Mouse (Mus musculus): Measurements from ENCODE around the gene Ube2cbp. TPM values are rescaled to one million over a fixed set of nuclear protein-coding genes. Genes with fewer than 3 reads are reported as not detected.

Ube2cbp gene
- total and polyA plus RNA-seq, 2 experiments from 2014 or later = 5.8 to 7.1 TPM

DNA sequence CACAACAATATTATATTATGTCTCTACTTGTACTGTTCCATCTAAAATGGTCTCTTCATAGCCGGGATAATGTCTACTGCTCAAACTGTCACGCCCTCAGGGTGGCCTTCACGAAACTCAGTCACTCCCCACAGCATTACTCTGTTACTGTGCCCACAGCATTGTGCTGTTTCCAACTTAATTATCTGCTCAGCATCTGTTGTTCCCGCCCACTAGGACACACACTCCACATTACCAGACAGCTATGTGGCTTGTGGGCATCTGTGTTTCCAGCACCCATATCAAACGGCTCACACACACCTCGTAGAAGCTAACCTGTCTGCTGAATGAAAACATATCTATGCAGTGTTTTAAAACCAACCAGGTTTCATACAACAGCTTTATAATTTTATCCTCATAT is 13.7 kb downstream of the Ube2cbp start:
- Histone ChIP-seq H3K9ac (no peak overlapping the region), H3K4me3 (ENCODE audit: low read depth, low read length) (no peak overlapping the region), H3K27ac (ENCODE audit: low read depth, low read length) (no peak overlapping the region), H3K9me3 (ENCODE audit: low read length) (no peaks in the 10 kb centered on the region), H3K4me1 (ENCODE audit: insufficient read depth) (no peaks in the 10 kb centered on the region), H3K27me3 (ENCODE audit: insufficient read depth, low read length) (no peaks in the 10 kb centered on the region), H3K4me2 (ENCODE audit: low read depth) (peak overlapping the region; percentile 44; the same call in 1 of the 2 replicates), H3K36me3 (ENCODE audit: insufficient read depth) (no peaks in the 10 kb centered on the region)
- DNase-seq = no peak
- TF ChIP-seq CTCF (IDR thresholded peaks at IDR 0.05; ENCODE audit: low read depth) = no peak
- WGBS = 25% methylated on average over 6 of the region's 6 CpGs
- ATAC-seq = no peak

DNA sequence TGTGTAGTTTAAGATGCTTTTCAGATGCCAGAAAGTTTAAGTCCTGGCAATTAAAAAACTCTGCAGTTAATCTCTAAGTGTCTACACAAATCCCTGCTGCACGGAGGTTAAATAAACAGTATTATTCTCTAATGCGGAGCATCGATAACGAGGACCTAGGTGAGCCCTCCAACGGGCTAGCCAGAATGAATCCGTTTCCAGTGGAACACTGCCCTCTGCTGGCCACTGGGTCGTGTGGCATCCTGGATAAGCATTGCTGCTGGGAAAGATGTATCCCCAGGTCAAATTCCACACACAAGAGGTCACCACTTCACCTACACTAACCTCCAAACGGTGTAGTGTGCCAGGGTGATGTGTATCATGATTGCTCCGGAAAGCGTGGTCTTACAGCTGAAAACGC is 15.2 kb downstream of the Ube2cbp start:
- peak overlapping the region; percentile 26 for H3K4me2 ChIP-seq (ENCODE audit: low read depth)
- no peaks in the 10 kb centered on the region for H3K27me3 ChIP-seq (ENCODE audit: insufficient read depth, low read length)
- no peak overlapping the region for H3K4me3 ChIP-seq (ENCODE audit: low read depth, low read length)
- H3K27ac ChIP-seq (ENCODE audit: low read depth, low read length) = no peak overlapping the region
- H3K4me1 ChIP-seq (ENCODE audit: insufficient read depth) = no peaks in the 10 kb centered on the region
- H3K36me3 ChIP-seq (ENCODE audit: insufficient read depth) = no peaks in the 10 kb centered on the region
- 3% methylated on average over 11 of the region's 11 CpGs for WGBS
- peak; percentile 69 for ATAC-seq
- DNase-seq = peak; percentile 88
- TF ChIP-seq CTCF (IDR thresholded peaks at IDR 0.05; ENCODE audit: low read depth) = peak; percentile 99
- H3K9ac ChIP-seq = no peak overlapping the region
- no peaks in the 10 kb centered on the region for H3K9me3 ChIP-seq (ENCODE audit: low read length)

- H3K4me3 ChIP-seq (ENCODE audit: low read depth, low read length) = no peak overlapping the region
- no peak for ATAC-seq
- H3K4me2 ChIP-seq (ENCODE audit: low read depth) = no peak overlapping the region
- H3K27ac ChIP-seq (ENCODE audit: low read depth, low read length) = no peak overlapping the region
- H3K9me3 ChIP-seq (ENCODE audit: low read length) = no peaks in the 10 kb centered on the region
- no peak overlapping the region for H3K9ac ChIP-seq
- no peaks in the 10 kb centered on the region for H3K27me3 ChIP-seq (ENCODE audit: insufficient read depth, low read length)
- no peaks in the 10 kb centered on the region for H3K36me3 ChIP-seq (ENCODE audit: insufficient read depth)
- no peak for DNase-seq
- no peaks in the 10 kb centered on the region for H3K4me1 ChIP-seq (ENCODE audit: insufficient read depth)
- 88% methylated on average over 8 of the region's 8 CpGs for WGBS
- no peak for TF ChIP-seq CTCF (IDR thresholded peaks at IDR 0.05; ENCODE audit: low read depth)
Measured at GRCm38 (mm10) chr9:86447431-86447830, 17.3 kb downstream of the Ube2cbp start.

DNA sequence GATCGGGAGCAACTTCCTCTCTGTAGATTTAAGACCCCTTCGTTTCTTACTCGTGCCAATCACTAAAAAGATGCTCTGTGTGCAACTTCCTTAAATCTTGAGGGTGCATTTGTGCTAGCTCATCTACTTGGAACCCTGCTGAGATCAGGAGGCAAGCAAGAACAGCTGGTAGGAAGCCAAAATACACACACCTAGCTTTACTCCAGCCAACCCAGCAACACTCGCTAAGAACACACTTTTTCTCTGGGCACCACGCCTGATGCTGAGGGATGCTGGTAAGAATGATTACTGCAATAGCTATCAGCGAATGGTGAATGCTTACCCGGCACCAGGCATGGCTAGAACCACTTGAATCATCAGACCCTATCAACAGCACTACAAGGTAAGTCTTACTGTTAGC is 17.9 kb downstream of the Ube2cbp start:
- TF ChIP-seq CTCF (IDR thresholded peaks at IDR 0.05; ENCODE audit: low read depth) = no peak
- WGBS = 85% methylated on average over 7 of the region's 7 CpGs
- Histone ChIP-seq H3K9ac (no peak overlapping the region), H3K27me3 (ENCODE audit: insufficient read depth, low read length) (no peaks in the 10 kb centered on the region), H3K36me3 (ENCODE audit: insufficient read depth) (no peaks in the 10 kb centered on the region), H3K4me2 (ENCODE audit: low read depth) (no peak overlapping the region), H3K9me3 (ENCODE audit: low read length) (no peaks in the 10 kb centered on the region), H3K4me1 (ENCODE audit: insufficient read depth) (no peaks in the 10 kb centered on the region), H3K27ac (ENCODE audit: low read depth, low read length) (no peak overlapping the region), H3K4me3 (ENCODE audit: low read depth, low read length) (no peak overlapping the region)
- no peak for ATAC-seq
- no peak for DNase-seq

DNA sequence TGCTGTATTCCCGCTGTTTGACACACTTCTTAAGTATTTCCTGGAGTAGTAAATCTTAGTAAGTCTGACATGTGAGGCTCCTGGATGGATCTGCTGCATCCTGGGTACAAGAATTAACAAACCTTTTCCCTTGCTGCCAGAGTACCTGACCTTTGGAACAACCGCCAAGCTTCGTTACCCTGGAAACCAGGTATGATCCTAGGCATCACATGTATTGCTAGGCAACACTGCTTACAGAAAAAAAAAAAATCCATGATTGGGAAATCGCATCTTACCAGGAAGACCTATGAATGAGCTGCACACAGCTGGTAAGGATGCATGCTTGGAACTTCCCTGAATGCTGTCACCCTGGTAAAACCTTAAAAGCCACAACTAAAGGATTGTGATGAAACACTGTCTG is 22.5 kb downstream of the Ube2cbp start:
- H3K4me1 ChIP-seq (ENCODE audit: insufficient read depth) = no peaks in the 10 kb centered on the region
- TF ChIP-seq CTCF (IDR thresholded peaks at IDR 0.05; ENCODE audit: low read depth) = no peak
- no peaks in the 10 kb centered on the region for H3K36me3 ChIP-seq (ENCODE audit: insufficient read depth)
- ATAC-seq (peak; percentile 83), DNase-seq (peak; percentile 40)
- H3K4me3 ChIP-seq (ENCODE audit: low read depth, low read length) = no peak overlapping the region
- no peak overlapping the region for H3K4me2 ChIP-seq (ENCODE audit: low read depth)
- H3K27ac ChIP-seq (ENCODE audit: low read depth, low read length) = 0 out of 2 replicates have a peak overlapping the region, but pooled peaks have one; percentile 16
- no peaks in the 10 kb centered on the region for H3K9me3 ChIP-seq (ENCODE audit: low read length)
- WGBS = 79% methylated on average over 4 of the region's 4 CpGs
- H3K27me3 ChIP-seq (ENCODE audit: insufficient read depth, low read length) = no peaks in the 10 kb centered on the region
- no peak overlapping the region for H3K9ac ChIP-seq

- ATAC-seq = no peak
- no peaks in the 10 kb centered on the region for H3K4me1 ChIP-seq (ENCODE audit: insufficient read depth)
- WGBS = 40% methylated on average over 11 of the region's 11 CpGs
- no peaks in the 10 kb centered on the region for H3K27me3 ChIP-seq (ENCODE audit: insufficient read depth, low read length)
- H3K4me3 ChIP-seq (ENCODE audit: low read depth, low read length) = no peak overlapping the region
- no peak for DNase-seq
- no peak overlapping the region for H3K27ac ChIP-seq (ENCODE audit: low read depth, low read length)
- no peak overlapping the region for H3K4me2 ChIP-seq (ENCODE audit: low read depth)
- H3K9ac ChIP-seq = no peak overlapping the region
- H3K36me3 ChIP-seq (ENCODE audit: insufficient read depth) = no peaks in the 10 kb centered on the region
- H3K9me3 ChIP-seq (ENCODE audit: low read length) = no peaks in the 10 kb centered on the region
- no peak for TF ChIP-seq CTCF (IDR thresholded peaks at IDR 0.05; ENCODE audit: low read depth)
Measured at GRCm38 (mm10) chr9:86438337-86439009, 26.3 kb downstream of the Ube2cbp start.

- no peak for TF ChIP-seq CTCF (IDR thresholded peaks at IDR 0.05; ENCODE audit: low read depth)
- WGBS = 97% methylated on average over 8 of the region's 8 CpGs
- H3K27ac ChIP-seq (ENCODE audit: low read depth, low read length) = no peak overlapping the region
- DNase-seq (no peak), ATAC-seq (no peak)
- H3K9me3 ChIP-seq (ENCODE audit: low read length) = no peaks in the 10 kb centered on the region
- no peak overlapping the region for H3K4me3 ChIP-seq (ENCODE audit: low read depth, low read length)
- no peak overlapping the region for H3K9ac ChIP-seq
- no peaks in the 10 kb centered on the region for H3K4me1 ChIP-seq (ENCODE audit: insufficient read depth)
- H3K4me2 ChIP-seq (ENCODE audit: low read depth) = no peak overlapping the region
- no peaks in the 10 kb centered on the region for H3K36me3 ChIP-seq (ENCODE audit: insufficient read depth)
- no peaks in the 10 kb centered on the region for H3K27me3 ChIP-seq (ENCODE audit: insufficient read depth, low read length)
Measured at GRCm38 (mm10) chr9:86436608-86437007, 28.1 kb downstream of the Ube2cbp start.

All from forebrain, postnatal 0 days (tissue).